Mouse (Mus musculus): ENCODE results near the gene Dcaf6.
"Not testable (repeated sequence)": the region's sequence is repeated elsewhere in the genome, so short reads cannot be mapped to it uniquely, and the experiment has no call there.

The Dcaf6 gene

GRCm38 (mm10) chr1:165421357-165421915 is 38.8 kb downstream of the Dcaf6 start:
- no peak for DNase-seq

- DNase-seq: no peak
Observed at GRCm38 (mm10) chr1:165396401-165396805, 63.9 kb downstream of the Dcaf6 start.

GRCm38 (mm10) chr1:165395940-165396339 is 64.3 kb downstream of the Dcaf6 start:
- no peak for DNase-seq

- DNase-seq: no peak
Observed at GRCm38 (mm10) chr1:165394836-165395235, 65.4 kb downstream of the Dcaf6 start.

GRCm38 (mm10) chr1:165393033-165393432 is 67.2 kb downstream of the Dcaf6 start:
- DNase-seq: no peak

- peak; percentile 14 to 20 for DNase-seq
Observed at GRCm38 (mm10) chr1:165388716-165389115, 71.6 kb downstream of the Dcaf6 start.

- DNase-seq: no peak
Observed at GRCm38 (mm10) chr1:165386525-165386923, 73.8 kb downstream of the Dcaf6 start.

GRCm38 (mm10) chr1:165385810-165386524 is 74.3 kb downstream of the Dcaf6 start:
- DNase-seq: no peak

GRCm38 (mm10) chr1:165373839-165374238 is 86.4 kb downstream of the Dcaf6 start:
- no peak for DNase-seq

- no peak for DNase-seq
Observed at GRCm38 (mm10) chr1:165370990-165371389, 89.3 kb downstream of the Dcaf6 start.

- DNase-seq: no peak
Observed at GRCm38 (mm10) chr1:165365057-165365456, 95.2 kb downstream of the Dcaf6 start.

GRCm38 (mm10) chr1:165363271-165363670 is 97.0 kb downstream of the Dcaf6 start:
- DNase-seq: no peak

- no peak for DNase-seq
Observed at GRCm38 (mm10) chr1:165356347-165356746, 103.9 kb downstream of the Dcaf6 start.

GRCm38 (mm10) chr1:165348627-165349026 is 111.6 kb downstream of the Dcaf6 start:
- DNase-seq: no peak

GRCm38 (mm10) chr1:165344453-165344852 is 115.8 kb downstream of the Dcaf6 start:
- DNase-seq: no peak

GRCm38 (mm10) chr1:165342126-165342525 is 118.1 kb downstream of the Dcaf6 start:
- DNase-seq: no peak

- DNase-seq: no peak
Observed at GRCm38 (mm10) chr1:165332797-165333196, 127.5 kb downstream of the Dcaf6 start.

GRCm38 (mm10) chr1:165330859-165331258 is 129.4 kb downstream of the Dcaf6 start:
- DNase-seq: no peak

- DNase-seq: not testable (repeated sequence)
Observed at GRCm38 (mm10) chr1:165328384-165329289, 131.6 kb downstream of the Dcaf6 start.

GRCm38 (mm10) chr1:165327831-165328230 is 132.4 kb downstream of the Dcaf6 start:
- DNase-seq: no peak

GRCm38 (mm10) chr1:165327370-165327769 is 132.9 kb downstream of the Dcaf6 start:
- DNase-seq: no peak

- DNase-seq: no peak
Observed at GRCm38 (mm10) chr1:165322934-165323333, 137.3 kb downstream of the Dcaf6 start.

GRCm38 (mm10) chr1:165321891-165322290 is 138.4 kb downstream of the Dcaf6 start:
- DNase-seq: no peak
